Mouse (Mus musculus): Measurements from ENCODE around the gene Clint1. TPM values are rescaled to one million over a fixed set of nuclear protein-coding genes. Genes with fewer than 3 reads are reported as not detected.
A peak's percentile ranks its signal among the peaks of the same experiment; 100 is the strongest.

Clint1 gene
- polyA plus RNA-seq, 1 experiment, result 25.6 TPM

DNA sequence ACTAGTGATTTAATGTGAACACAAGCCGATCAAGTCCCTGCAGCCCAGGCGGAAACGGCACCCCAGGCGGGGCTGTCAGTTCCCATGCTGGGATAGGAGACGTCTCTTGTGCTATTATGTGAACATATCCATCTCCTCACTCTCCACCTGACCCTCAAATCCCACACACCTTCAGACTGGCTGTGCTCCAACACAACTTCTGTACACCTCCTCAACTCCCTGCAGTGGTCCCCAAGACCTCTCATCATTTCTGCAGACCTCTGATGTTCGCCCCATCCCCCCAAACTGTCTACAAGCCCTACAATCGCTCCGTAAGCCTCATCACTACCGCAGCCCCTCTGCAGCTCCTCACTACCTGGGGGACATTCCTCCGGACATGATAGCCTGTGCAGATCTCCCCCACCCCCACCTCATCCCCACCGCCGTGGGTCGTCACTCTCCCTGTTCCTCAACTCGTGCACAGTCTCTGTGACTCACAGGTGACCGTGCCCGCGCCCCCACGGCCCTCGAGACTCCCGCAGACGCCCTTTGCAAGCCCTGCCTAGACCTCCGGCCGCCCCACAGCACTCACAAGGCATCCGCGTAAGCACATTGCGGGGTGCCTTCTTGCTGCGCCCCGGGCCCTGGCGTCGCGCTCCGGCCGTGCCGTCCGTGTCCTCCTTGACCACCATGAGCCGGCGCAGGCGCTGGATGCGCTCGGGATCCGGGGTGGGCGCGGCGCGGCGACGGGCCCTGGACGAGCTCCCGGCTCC, 92.2 kb downstream of the Clint1 start:
- Histone ChIP-seq H3K27ac (ENCODE audit: control insufficient read depth, insufficient read depth, low read depth, low read length, poor library complexity) (peak overlapping the region; percentile 52; the same call in 1 of the 2 replicates), H3K4me1 (ENCODE audit: control insufficient read depth, insufficient read depth, low read length) (peaks cover 1% of the 10 kb centered on the region), H3K4me3 (replicated peaks; ENCODE audit: control insufficient read depth, low read depth, low read length) (peak overlapping the region; percentile 96)
- under 1% methylated on average over 49 of the region's 49 CpGs for WGBS
- TF ChIP-seq CTCF (IDR thresholded peaks at IDR 0.05; ENCODE audit: control insufficient read depth, insufficient read depth, low read length), result no peak
- no peak for TF ChIP-seq POLR2A (IDR thresholded peaks at IDR 0.05; ENCODE audit: borderline replicate concordance, control insufficient read depth, low read depth, low read length)

DNA sequence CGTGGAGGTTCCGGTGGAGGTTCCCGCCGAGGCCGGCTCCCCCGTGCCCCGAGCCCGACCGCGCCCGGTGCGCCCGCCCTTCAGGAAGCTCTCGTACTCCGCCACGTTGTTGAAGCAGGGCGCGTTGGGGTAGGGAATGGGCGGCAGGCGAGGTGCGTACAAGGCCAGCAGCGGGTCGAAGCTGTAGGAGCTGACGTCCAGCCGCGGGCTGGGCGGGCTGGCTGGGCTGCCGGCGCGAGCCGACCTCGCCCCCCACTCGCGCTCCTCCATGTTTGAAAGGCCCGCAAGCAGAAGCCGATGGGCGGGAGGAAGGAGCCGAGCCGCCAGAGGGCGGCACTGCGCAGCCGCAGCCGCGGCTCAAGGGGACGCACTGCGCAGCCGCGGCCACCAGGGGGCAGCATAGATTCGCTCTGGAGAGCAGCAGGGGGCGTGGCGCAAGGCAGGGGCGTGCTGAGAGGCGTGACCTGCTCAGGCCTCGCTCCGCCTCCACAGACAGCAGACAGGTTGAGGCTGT, 92.8 kb downstream of the Clint1 start, which contains the start of gene Lsm11:
Gene Lsm11, minus strand, starts transcription at position 293 of the 514 bp plus-strand sequence.
- Histone ChIP-seq H3K4me1 (ENCODE audit: control insufficient read depth, insufficient read depth, low read length) (peaks cover 1% of the 10 kb centered on the region), H3K27ac (ENCODE audit: control insufficient read depth, insufficient read depth, low read depth, low read length, poor library complexity) (peak within 1 kb of the TSS; percentile 52; the same call in 1 of the 2 replicates), H3K4me3 (replicated peaks; ENCODE audit: control insufficient read depth, low read depth, low read length) (peak within 1 kb of the TSS; percentile 96)
- WGBS, result under 1% methylated on average over 55 of the region's 55 CpGs
- TF ChIP-seq CTCF (IDR thresholded peaks at IDR 0.05; ENCODE audit: control insufficient read depth, insufficient read depth, low read length) (peak; percentile 99), POLR2A (IDR thresholded peaks at IDR 0.05; ENCODE audit: borderline replicate concordance, control insufficient read depth, low read depth, low read length) (no peak; the same call in 1 of the 2 replicates)

DNA sequence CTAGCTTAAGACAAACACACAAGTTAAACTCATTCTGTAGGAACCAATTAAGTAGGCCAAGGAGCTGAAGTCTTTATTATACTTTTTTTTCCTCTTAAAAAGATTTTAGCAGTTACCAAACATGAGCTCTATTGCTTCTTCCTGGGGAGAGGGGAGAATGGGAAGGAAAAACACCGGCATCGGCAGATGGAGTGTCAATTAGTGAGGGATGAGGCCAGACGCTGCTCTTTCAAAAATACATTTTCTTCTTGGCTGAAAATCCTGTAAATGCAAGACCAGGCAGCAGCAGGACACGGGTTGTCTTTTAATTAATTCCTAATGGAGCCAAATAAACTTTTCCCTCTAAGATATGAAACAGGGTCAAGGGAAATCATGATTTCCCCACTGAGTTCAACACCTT, 94.9 kb downstream of the Clint1 start:
- peaks cover 1% of the 10 kb centered on the region for H3K4me1 ChIP-seq (ENCODE audit: control insufficient read depth, insufficient read depth, low read length)
- 79% methylated on average over 4 of the region's 4 CpGs for WGBS
- no peak overlapping the region for H3K4me3 ChIP-seq (replicated peaks; ENCODE audit: control insufficient read depth, low read depth, low read length)
- TF ChIP-seq POLR2A (IDR thresholded peaks at IDR 0.05; ENCODE audit: borderline replicate concordance, control insufficient read depth, low read depth, low read length), result no peak
- TF ChIP-seq CTCF (IDR thresholded peaks at IDR 0.05; ENCODE audit: control insufficient read depth, insufficient read depth, low read length), result no peak
- H3K27ac ChIP-seq (ENCODE audit: control insufficient read depth, insufficient read depth, low read depth, low read length, poor library complexity), result no peak overlapping the region

DNA sequence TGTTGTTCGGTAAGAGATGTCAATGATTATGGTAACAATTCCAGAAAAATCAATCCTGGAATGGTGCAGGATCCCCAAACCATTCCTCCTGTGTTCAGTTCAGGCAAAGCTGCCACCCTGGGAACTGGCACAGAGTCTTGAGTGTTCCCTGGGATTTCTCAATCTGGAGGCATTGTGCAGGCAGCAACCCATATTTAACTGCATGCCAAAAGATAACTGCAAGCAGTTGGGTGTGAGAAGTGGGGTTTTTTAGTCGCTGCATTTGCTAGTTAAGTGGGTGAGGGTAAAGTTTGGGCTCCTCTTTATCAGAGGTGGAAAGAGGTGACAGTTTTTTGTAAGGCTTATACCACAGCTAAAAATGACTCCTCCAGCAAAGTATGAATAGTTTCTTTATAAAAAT, 95.6 kb downstream of the Clint1 start:
- TF ChIP-seq POLR2A (IDR thresholded peaks at IDR 0.05; ENCODE audit: borderline replicate concordance, control insufficient read depth, low read depth, low read length) (no peak), CTCF (IDR thresholded peaks at IDR 0.05; ENCODE audit: control insufficient read depth, insufficient read depth, low read length) (no peak)
- no peak overlapping the region for H3K4me3 ChIP-seq (replicated peaks; ENCODE audit: control insufficient read depth, low read depth, low read length)
- no peak overlapping the region for H3K27ac ChIP-seq (ENCODE audit: control insufficient read depth, insufficient read depth, low read depth, low read length, poor library complexity)
- WGBS, result 72% methylated on average over 2 of the region's 2 CpGs
- H3K4me1 ChIP-seq (ENCODE audit: control insufficient read depth, insufficient read depth, low read length), result peaks cover 1% of the 10 kb centered on the region

DNA sequence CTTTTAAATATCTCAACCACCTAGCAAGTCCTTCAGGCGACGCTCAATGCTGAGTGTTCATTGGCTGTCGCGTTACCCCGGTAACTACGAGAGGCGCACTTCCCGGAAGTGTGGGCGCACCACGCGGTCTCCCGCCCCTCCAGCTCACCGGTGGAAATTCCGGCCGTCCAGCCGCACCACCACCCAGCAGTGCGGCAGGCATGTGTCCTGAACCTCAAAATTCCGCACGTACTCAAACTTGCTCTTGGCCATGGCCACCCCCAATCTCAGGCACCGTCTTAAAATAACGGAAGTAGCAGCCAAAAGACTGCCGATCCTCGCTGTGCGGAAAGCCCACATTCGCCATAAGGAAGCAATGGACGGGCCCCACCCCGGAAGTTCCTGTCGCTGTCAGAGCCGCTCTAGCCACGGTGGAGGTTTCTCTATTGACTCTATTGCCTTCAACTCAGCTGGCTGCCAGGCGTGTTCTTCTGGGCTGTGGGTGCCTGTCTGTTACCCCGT, 103.3 kb downstream of the Clint1 start, which contains the start of gene Thg1l:
Gene Thg1l, minus strand, starts transcription at position 368 of the 501 bp plus-strand sequence.
- WGBS, result under 1% methylated on average over 32 of the region's 32 CpGs
- TF ChIP-seq CTCF (IDR thresholded peaks at IDR 0.05; ENCODE audit: control insufficient read depth, insufficient read depth, low read length) (no peak), POLR2A (IDR thresholded peaks at IDR 0.05; ENCODE audit: borderline replicate concordance, control insufficient read depth, low read depth, low read length) (peak; percentile 37; the same call in 1 of the 2 replicates)
- H3K27ac ChIP-seq (ENCODE audit: control insufficient read depth, insufficient read depth, low read depth, low read length, poor library complexity), result peak within 1 kb of the TSS; percentile 58; the same call in 1 of the 2 replicates
- H3K4me3 ChIP-seq (replicated peaks; ENCODE audit: control insufficient read depth, low read depth, low read length), result peak within 1 kb of the TSS; percentile 96
- no peaks in the 10 kb centered on the region for H3K4me1 ChIP-seq (ENCODE audit: control insufficient read depth, insufficient read depth, low read length)

DNA sequence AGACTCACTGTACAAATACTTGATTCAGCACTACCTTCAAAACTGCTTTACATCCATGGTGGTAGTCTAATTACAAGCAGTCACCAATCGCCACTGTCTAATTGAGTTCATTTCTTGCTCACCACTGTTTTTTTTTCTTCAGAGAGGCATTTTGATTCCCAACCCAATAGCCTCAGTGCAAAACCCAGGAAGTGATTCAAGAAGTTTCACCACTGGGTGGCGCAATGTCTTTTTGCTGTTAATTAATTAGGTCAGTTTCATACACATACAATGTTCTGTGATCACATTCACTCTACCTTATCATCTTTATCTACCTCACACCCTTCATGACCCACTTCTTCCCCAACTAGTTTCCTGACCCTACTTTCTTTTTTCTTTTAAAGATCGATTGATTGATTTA, 107.7 kb downstream of the Clint1 start:
- TF ChIP-seq CTCF (IDR thresholded peaks at IDR 0.05; ENCODE audit: control insufficient read depth, insufficient read depth, low read length) (no peak), POLR2A (IDR thresholded peaks at IDR 0.05; ENCODE audit: borderline replicate concordance, control insufficient read depth, low read depth, low read length) (no peak)
- Histone ChIP-seq H3K27ac (ENCODE audit: control insufficient read depth, insufficient read depth, low read depth, low read length, poor library complexity) (no peak overlapping the region), H3K4me1 (ENCODE audit: control insufficient read depth, insufficient read depth, low read length) (no peaks in the 10 kb centered on the region), H3K4me3 (replicated peaks; ENCODE audit: control insufficient read depth, low read depth, low read length) (no peak overlapping the region)
- WGBS, result 64% methylated on average over 3 of the region's 3 CpGs

DNA sequence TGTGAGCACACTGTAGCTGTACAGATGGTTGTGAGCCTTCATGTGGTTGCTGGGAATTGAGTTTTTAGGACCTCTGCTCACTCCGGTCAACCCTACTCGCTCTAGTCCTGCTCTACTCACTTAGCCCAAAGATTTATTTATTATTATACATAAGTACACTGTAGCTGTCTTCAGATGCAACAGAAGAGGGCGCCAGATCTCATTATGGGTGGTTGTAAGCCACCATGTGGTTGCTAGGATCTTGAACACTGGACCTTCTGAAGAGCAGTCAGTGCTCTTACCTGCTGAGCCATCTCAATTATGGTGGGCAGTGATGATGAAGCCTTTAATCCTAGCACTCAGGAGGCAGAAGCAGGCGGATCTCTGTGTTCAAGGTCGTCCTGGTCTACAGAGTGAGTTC, 108.2 kb downstream of the Clint1 start:
- no peak overlapping the region for H3K4me3 ChIP-seq (replicated peaks; ENCODE audit: control insufficient read depth, low read depth, low read length)
- H3K4me1 ChIP-seq (ENCODE audit: control insufficient read depth, insufficient read depth, low read length), result no peaks in the 10 kb centered on the region
- no peak overlapping the region for H3K27ac ChIP-seq (ENCODE audit: control insufficient read depth, insufficient read depth, low read depth, low read length, poor library complexity)
- 74% methylated on average over 5 of the region's 5 CpGs for WGBS
- TF ChIP-seq POLR2A (IDR thresholded peaks at IDR 0.05; ENCODE audit: borderline replicate concordance, control insufficient read depth, low read depth, low read length) (no peak), CTCF (IDR thresholded peaks at IDR 0.05; ENCODE audit: control insufficient read depth, insufficient read depth, low read length) (no peak)

Other genes starting within 250 kb of the Clint1 start
- gene Lsm11, start 92.9 kb downstream of the Clint1 start, polyA plus RNA-seq (2011; ENCODE audit: insufficient read depth, insufficient read length, low replicate concordance, missing spikeins), result 1.6 and 2.6 TPM in 2 replicates
- 17.7 and 67.4 TPM in 2 replicates for gene Thg1l, start 103.4 kb downstream of the Clint1 start, polyA plus RNA-seq (2011; ENCODE audit: insufficient read depth, insufficient read length, low replicate concordance, missing spikeins)
- not detected in 2 replicates for gene Sox30, start 128.3 kb downstream of the Clint1 start, polyA plus RNA-seq (2011; ENCODE audit: insufficient read depth, insufficient read length, low replicate concordance, missing spikeins)
- 11.6 and 31.7 TPM in 2 replicates for gene Gm12166, start 200.3 kb downstream of the Clint1 start, polyA plus RNA-seq (2011; ENCODE audit: insufficient read depth, insufficient read length, low replicate concordance, missing spikeins)
- gene Adam19, start 203.9 kb downstream of the Clint1 start, polyA plus RNA-seq (2011; ENCODE audit: insufficient read depth, insufficient read length, low replicate concordance, missing spikeins), result 6.1 and 17.6 TPM in 2 replicates

All from bone marrow, adult 2 months (tissue).